Mouse (Mus musculus): ENCODE measurements around the gene Vgll4.

- TF ChIP-seq CTCF (IDR thresholded peaks at IDR 0.05), result no peak
- TF ChIP-seq POLR2A (IDR thresholded peaks at IDR 0.05; ENCODE audit: insufficient read depth, low read depth, low read length), result no peak
- no peak for TF ChIP-seq EP300 (IDR thresholded peaks at IDR 0.05; ENCODE audit: insufficient read depth, low read depth, low read length)
These were observed 22.1 kb upstream of the Vgll4 start for GRCm38 (mm10) chr6:114991909-114992308.

Data from heart, adult 2 months (tissue).